Mouse (Mus musculus) limb, embryonic 12.5 days (tissue): ENCODE data around the gene Grid1. TPM values are rescaled to one million over a fixed set of nuclear protein-coding genes. Genes with fewer than 3 reads are reported as not detected.

Experiments used
- ATAC-seq: fragments of 200-750 bp; cut with Nextera tagmentation; 2 replicates; pipeline ENCODE4 v1.8.0; 2017; ENCODE audit warnings: low read depth, moderate TSS enrichment; ENCODE audit not compliant: insufficient number of reproducible peaks, insufficient read depth, low FRiP score, low TSS enrichment
- H3K27ac ChIP-seq: fragments of 300-500 bp; sonication (generic); 2 replicates; pipeline ENCODE4 v1.5.1; 2016; ENCODE audit warnings: mild to moderate bottlenecking, moderate library complexity
- H3K27me3 ChIP-seq: fragments of 300-500 bp; sonication (generic); 2 replicates; pipeline ENCODE4 v1.6.1; 2016; ENCODE audit warnings: mild to moderate bottlenecking, moderate library complexity
- H3K36me3 ChIP-seq: fragments of 300-500 bp; sonication (generic); 2 replicates; pipeline ENCODE4 v1.6.1; 2016; ENCODE audit warnings: mild to moderate bottlenecking, moderate library complexity
- H3K4me1 ChIP-seq: fragments of 300-500 bp; sonication (generic); replicated peaks from 2 replicates; pipeline ENCODE4 v1.6.1; 2016
- H3K4me2 ChIP-seq: fragments of 300-500 bp; sonication (generic); 2 replicates; pipeline ENCODE4 v1.6.1; 2016; ENCODE audit warnings: mild to moderate bottlenecking, moderate library complexity
- H3K4me3 ChIP-seq: fragments of 300-500 bp; sonication (generic); replicated peaks from 2 replicates; pipeline ENCODE4 v1.5.1; 2016; ENCODE audit warnings: mild to moderate bottlenecking
- H3K9ac ChIP-seq: fragments of 300-500 bp; sonication (generic); replicated peaks from 2 replicates; pipeline ENCODE4 v1.6.1; 2016; ENCODE audit warnings: mild to moderate bottlenecking, moderate library complexity
- H3K9me3 ChIP-seq: fragments of 300-500 bp; sonication (generic); 2 replicates; pipeline ENCODE4 v1.6.1; 2016; ENCODE audit warnings: mild to moderate bottlenecking, moderate library complexity
- WGBS: fragments of 180-500 bp; shearing (Covaris S2); methylation state at CpG from one replicate; pipeline ENCODE4 v1.1.7; 2016; 5-methylcytosine and 5-hydroxymethylcytosine counted together
- polyA plus RNA-seq: library from polyadenylated mRNA; unstranded; fragments of >200 nt; fragmentation: Nextera tagmentation; extraction: Ambion mirVana; gene quantifications from 2 replicates; pipeline ENCODE4 v1.2.1, GENCODE M21; 2016

Gene Grid1
- polyA plus RNA-seq, 1 experiment from 2014 or later = 0.24 TPM

DNA sequence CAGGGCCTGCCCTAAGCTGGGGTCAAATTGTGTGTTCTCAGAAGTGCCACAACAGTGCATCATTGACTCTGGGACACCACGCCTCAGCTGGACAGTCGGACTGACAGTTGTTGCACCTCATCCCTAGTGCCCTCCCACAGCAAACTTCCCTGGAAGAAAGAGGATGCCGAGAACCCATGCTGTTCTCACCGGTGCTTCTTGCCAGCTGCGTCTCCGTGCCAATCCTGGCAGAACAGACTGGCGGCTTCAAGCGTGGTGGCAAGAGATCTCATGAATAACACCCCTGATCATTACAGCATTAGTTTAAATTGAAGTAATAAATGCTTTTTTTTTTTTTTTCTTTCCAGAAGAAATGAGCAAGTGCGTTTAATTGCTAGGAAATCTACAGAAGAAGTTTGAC is 133.7 kb downstream of the Grid1 start:
- H3K27ac ChIP-seq = no peak overlapping the region
- H3K4me3 ChIP-seq = no peak overlapping the region
- H3K36me3 ChIP-seq = no peaks in the 10 kb centered on the region
- H3K4me1 ChIP-seq = no peaks in the 10 kb centered on the region
- H3K9me3 ChIP-seq = no peaks in the 10 kb centered on the region
- H3K27me3 ChIP-seq = no peaks in the 10 kb centered on the region
- H3K4me2 ChIP-seq = no peak overlapping the region
- WGBS = 91% methylated on average over 9 of the region's 9 CpGs
- H3K9ac ChIP-seq = no peak overlapping the region
- ATAC-seq = no peak

DNA sequence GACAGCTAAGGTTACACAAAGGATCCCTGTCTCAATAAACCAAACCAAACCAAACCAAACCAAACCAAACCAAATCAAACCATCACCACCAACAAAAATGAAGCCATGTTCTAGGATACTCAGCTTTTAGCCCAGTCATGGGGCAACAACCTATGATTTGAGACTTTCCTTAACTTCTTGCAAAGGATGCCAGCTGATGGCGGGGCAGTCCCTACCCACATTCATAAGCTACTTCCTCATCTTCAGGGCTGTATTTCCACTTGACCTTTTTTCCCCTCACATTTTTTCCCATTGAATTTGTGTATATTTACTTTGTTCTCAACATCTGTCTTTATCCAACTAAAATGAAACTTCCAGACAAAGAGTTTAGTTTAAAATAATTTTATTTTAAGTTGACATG is 135.8 kb downstream of the Grid1 start:
- no peak for ATAC-seq
- Histone ChIP-seq H3K9me3 (no peaks in the 10 kb centered on the region), H3K9ac (no peak overlapping the region), H3K36me3 (no peaks in the 10 kb centered on the region), H3K27me3 (no peaks in the 10 kb centered on the region; the same call in none of the 2 replicates), H3K4me2 (no peak overlapping the region), H3K4me1 (no peaks in the 10 kb centered on the region), H3K4me3 (no peak overlapping the region), H3K27ac (no peak overlapping the region)
- WGBS = 87% methylated on average over 1 of the region's 1 CpGs

DNA sequence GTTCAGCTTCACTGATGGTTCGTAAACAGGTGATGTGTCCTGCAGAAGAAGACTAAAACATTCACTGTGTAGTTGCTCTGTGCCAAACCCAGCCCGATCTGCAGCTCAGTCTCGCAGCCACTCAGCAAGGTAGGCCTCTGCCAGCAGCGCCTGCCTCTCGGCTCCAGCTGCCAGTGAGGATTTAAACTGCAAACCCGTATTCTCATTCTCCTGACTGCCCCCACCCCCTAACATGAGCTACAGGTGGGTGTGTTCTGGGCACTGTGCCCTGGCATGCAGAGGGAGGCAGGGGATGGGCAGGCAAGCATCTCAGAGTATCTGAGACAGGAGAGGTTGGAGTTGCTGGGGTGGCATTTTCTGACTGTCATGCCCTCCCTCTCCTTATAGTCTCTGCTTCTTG is 140.3 kb downstream of the Grid1 start:
- no peaks in the 10 kb centered on the region for H3K36me3 ChIP-seq
- 72% methylated on average over 6 of the region's 6 CpGs for WGBS

DNA sequence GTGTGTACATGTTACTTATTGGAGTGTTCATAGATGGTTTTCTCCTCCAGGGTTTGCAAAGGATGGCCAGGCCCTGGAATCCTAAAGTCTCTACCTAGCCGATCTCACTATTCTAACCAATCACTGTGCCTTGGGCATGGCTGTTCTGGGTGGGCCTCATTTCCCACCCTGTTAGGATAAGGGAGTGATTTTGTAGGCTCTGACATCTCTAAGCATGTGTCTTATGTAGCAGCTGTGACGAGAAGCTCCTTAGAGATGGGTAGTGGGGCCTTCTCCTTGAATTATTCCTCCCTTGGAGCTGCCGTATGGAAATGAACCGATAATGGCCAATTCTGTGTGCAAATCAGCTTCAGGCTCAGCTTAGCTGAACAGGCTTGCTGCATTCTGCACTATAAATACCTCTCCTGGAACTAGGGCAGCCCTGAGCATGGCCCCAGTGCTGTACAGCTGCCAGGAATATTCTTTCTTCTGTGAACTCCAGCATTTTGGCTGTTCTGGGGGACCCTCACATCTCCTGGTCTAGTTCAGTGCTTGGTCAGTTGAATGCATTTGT is 143.8 kb downstream of the Grid1 start:
- Histone ChIP-seq H3K9ac (no peak overlapping the region), H3K4me3 (no peak overlapping the region), H3K4me1 (no peaks in the 10 kb centered on the region), H3K9me3 (no peaks in the 10 kb centered on the region), H3K27me3 (no peaks in the 10 kb centered on the region; the same call in none of the 2 replicates), H3K27ac (no peak overlapping the region), H3K36me3 (no peaks in the 10 kb centered on the region), H3K4me2 (no peak overlapping the region)
- 88% methylated on average over 4 of the region's 4 CpGs for WGBS
- ATAC-seq = no peak

More for the DNA sequence above, 140.3 kb downstream of the Grid1 start:
- Histone ChIP-seq H3K9me3 (no peaks in the 10 kb centered on the region), H3K4me2 (no peak overlapping the region), H3K4me1 (no peaks in the 10 kb centered on the region), H3K27me3 (no peaks in the 10 kb centered on the region; the same call in none of the 2 replicates), H3K27ac (no peak overlapping the region), H3K4me3 (no peak overlapping the region), H3K9ac (no peak overlapping the region)
- no peak for ATAC-seq

DNA sequence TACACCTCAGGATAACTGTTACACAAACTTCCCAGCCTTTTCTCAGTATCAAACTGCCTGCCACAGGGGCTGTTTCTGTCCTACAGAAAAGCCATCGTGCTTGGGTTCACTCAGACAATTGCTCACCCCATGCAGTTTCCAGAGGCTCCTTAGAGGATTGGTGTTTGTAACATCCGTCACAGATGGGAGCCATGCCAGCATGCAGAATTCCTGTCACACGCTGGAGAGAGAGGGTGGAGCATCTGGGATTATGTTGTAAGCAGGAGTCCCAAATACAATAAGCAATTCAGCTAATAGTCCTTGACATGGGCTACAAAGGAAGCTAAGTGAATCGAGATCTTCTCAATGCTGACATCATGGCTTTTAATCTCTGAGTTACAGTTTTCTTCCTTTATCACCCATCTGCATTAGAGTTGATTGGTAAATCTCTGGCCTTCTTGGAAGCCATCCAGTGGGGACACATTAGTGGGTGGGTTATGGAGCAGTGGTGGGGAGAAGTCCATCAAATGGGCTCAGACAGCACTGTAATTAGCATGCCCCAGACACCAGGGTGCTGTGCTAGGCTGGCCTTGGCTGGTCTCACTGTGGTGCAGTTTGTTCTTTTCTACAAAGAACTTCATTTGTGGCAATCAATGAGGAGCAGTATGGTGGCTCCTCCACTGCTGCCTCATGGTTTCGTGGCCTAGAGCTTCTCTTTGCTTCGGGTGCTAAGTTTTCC is 149.4 kb downstream of the Grid1 start:
- Histone ChIP-seq H3K9ac (no peak overlapping the region), H3K4me3 (no peak overlapping the region), H3K9me3 (no peaks in the 10 kb centered on the region), H3K4me1 (no peaks in the 10 kb centered on the region), H3K36me3 (no peaks in the 10 kb centered on the region), H3K4me2 (no peak overlapping the region), H3K27ac (no peak overlapping the region), H3K27me3 (no peaks in the 10 kb centered on the region)
- ATAC-seq = no peak
- WGBS = 62% methylated on average over 6 of the region's 6 CpGs

DNA sequence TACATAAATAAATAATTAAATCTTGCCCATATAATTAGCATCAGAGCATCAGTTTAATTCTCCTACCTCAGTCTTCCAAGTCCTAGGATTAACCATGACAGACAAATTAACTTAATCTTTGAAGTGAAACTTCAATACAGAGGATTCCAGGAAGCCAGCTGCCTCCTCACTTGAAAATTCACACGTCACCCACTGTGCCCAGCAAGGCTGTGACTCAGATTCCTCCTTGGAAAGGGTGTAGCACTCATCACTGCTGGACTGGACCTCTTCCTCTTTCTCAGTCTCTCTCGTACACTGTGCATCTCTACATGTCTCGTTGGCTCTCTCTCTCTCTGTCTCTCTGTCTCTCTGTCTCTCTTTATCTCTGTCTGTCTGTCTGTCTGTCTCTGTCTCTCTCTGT is 153.0 kb downstream of the Grid1 start:
- Histone ChIP-seq H3K9me3 (no peaks in the 10 kb centered on the region), H3K27me3 (no peaks in the 10 kb centered on the region), H3K4me2 (no peak overlapping the region), H3K9ac (no peak overlapping the region), H3K4me3 (no peak overlapping the region), H3K27ac (no peak overlapping the region), H3K36me3 (no peaks in the 10 kb centered on the region), H3K4me1 (no peaks in the 10 kb centered on the region)
- ATAC-seq = no peak
- WGBS = 79% methylated on average over 3 of the region's 3 CpGs

DNA sequence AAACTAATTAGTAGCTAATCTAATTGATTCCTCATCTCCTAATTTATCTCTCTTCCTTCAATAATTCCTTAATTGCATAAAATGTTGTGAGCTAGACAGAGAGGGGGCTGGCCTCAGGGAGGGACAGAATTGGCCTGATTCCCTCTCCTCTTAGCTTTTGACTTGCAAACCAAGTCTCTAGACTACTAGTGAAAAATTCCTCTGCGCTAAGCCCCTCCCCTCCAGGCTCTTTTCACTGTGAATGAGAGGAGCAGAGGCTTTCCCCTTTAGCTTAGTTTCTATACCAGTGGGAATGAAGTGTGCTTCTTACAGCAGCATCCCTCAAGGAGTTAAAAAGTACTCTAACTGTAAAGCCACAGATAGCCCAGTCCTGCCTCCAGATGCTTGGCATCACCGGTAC is 160.8 kb downstream of the Grid1 start:
- Histone ChIP-seq H3K36me3 (no peaks in the 10 kb centered on the region), H3K27me3 (no peaks in the 10 kb centered on the region), H3K9ac (no peak overlapping the region), H3K9me3 (no peaks in the 10 kb centered on the region), H3K4me1 (no peaks in the 10 kb centered on the region), H3K4me2 (no peak overlapping the region), H3K27ac (no peak overlapping the region), H3K4me3 (no peak overlapping the region)
- WGBS = 27% methylated on average over 2 of the region's 2 CpGs
- no peak for ATAC-seq

DNA sequence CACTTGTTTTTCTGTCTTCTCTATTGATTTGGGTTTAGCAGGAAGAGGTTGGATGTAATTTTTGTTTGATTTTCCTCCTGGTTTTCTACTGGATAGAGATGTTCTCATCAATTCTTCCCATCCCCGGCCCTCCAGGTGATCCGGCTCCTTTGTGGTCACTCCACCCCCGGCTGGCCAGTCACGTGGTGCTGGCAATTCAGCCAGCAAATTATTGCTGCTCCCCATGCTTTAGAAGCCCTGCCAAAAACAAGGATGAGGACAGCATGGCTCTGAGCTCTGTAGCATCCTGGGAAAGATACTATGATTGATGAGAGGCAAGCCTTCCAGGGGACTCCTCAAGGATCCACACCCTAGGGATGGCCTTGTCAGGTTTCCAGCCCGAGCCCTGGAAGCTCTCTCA is 169.2 kb downstream of the Grid1 start:
- no peak overlapping the region for H3K9ac ChIP-seq
- H3K4me2 ChIP-seq = no peak overlapping the region
- no peaks in the 10 kb centered on the region for H3K36me3 ChIP-seq
- H3K9me3 ChIP-seq = no peaks in the 10 kb centered on the region
- H3K27me3 ChIP-seq = no peaks in the 10 kb centered on the region
- H3K4me3 ChIP-seq = no peak overlapping the region
- ATAC-seq = no peak
- WGBS = 74% methylated on average over 5 of the region's 5 CpGs
- no peaks in the 10 kb centered on the region for H3K4me1 ChIP-seq
- H3K27ac ChIP-seq = no peak overlapping the region

DNA sequence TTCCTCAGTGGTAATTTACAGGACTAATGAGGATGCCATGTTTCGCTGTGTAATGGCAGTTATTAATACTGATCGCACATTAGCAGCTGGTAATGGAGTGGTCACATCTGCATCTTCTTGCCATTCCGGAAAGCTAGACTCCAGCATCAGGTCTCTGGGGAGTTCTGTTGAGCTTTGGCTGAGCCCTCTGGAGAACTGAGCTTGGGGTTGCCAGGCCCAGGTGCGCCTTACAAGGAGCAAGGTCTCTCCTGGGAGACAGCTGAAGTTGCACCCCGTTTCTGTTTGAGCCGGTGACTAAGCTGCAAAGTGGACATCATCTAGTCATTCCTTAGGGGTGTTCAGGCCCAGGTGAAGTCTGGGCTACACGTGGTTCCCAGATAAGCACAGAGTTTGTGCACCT is 186.8 kb downstream of the Grid1 start:
- H3K4me3 ChIP-seq = no peak overlapping the region
- ATAC-seq = no peak
- no peak overlapping the region for H3K4me2 ChIP-seq
- WGBS = 84% methylated on average over 7 of the region's 7 CpGs
- H3K9ac ChIP-seq = no peak overlapping the region
- H3K27me3 ChIP-seq = no peaks in the 10 kb centered on the region
- no peak overlapping the region for H3K27ac ChIP-seq
- no peaks in the 10 kb centered on the region for H3K36me3 ChIP-seq
- H3K9me3 ChIP-seq = no peaks in the 10 kb centered on the region
- H3K4me1 ChIP-seq = no peaks in the 10 kb centered on the region

DNA sequence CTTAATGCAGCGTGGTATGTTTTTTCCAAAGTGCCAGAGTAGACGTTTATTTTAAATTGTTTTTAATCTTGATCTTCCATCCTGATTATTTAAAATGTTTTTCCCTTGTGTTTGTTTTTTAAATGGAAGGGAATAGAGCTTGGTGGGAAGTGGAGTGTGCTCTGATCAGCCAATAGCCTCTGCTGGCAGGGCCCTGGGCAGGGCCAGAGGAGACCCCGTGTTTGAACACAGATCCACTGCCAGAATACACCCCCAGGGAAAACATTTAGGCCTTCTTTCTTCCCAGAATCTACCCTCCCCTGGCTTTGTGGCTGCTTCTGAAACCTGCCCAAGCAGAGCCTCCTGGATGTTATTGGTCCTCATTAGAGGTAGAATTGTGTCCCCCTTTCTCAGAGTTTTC is 188.8 kb downstream of the Grid1 start:
- H3K9ac ChIP-seq = no peak overlapping the region

DNA sequence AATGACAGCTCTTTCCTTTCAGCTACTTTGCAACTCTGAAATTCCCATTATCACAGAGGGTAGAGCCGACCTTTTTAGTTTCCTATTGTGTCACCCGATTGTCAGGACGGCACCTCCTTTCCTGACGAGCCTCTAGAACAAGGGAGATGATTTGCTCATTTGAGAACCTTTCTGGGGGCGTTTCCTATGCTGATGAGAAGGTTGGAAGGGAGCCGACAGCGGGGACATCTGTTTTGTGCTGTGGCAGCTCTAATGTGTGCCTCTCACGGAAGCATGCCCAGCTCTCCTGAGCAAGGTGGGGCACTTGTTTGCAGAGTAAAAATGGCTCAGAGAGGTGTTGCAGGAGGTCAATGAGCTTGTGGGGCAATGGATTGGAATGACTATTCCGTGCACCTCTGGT is 189.2 kb downstream of the Grid1 start:
- no peaks in the 10 kb centered on the region for H3K36me3 ChIP-seq

More for the DNA sequence above, 188.8 kb downstream of the Grid1 start:
- 50% methylated on average over 3 of the region's 3 CpGs for WGBS
- ATAC-seq = no peak
- Histone ChIP-seq H3K4me1 (no peaks in the 10 kb centered on the region), H3K4me3 (no peak overlapping the region), H3K36me3 (no peaks in the 10 kb centered on the region), H3K4me2 (no peak overlapping the region), H3K27ac (no peak overlapping the region), H3K27me3 (no peaks in the 10 kb centered on the region), H3K9me3 (no peaks in the 10 kb centered on the region)

DNA sequence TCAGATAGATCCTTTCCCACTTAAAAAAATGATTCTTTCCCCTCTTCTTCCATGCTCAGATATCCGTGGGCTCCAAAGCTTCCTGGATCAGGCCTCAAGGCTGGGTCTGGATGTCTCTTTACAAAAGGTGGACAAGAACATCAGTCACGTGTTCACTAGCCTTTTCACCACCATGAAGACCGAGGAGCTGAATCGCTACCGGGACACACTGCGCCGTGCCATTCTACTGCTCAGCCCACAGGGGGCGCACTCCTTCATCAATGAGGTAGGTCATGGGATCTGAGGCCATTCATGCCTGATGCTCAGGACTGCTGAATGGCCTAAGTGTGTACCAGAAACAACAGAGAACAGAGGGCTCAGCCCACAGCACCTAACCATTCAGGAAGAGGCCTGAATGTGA is 206.8 kb downstream of the Grid1 start:
- Histone ChIP-seq H3K4me2 (no peak overlapping the region), H3K9ac (no peak overlapping the region), H3K27ac (no peak overlapping the region), H3K27me3 (no peaks in the 10 kb centered on the region), H3K9me3 (no peaks in the 10 kb centered on the region), H3K4me3 (no peak overlapping the region), H3K4me1 (no peaks in the 10 kb centered on the region), H3K36me3 (no peaks in the 10 kb centered on the region)
- 95% methylated on average over 8 of the region's 8 CpGs for WGBS
- ATAC-seq = no peak

More for the DNA sequence above, 189.2 kb downstream of the Grid1 start:
- WGBS = 15% methylated on average over 9 of the region's 9 CpGs
- Histone ChIP-seq H3K9ac (no peak overlapping the region), H3K4me2 (no peak overlapping the region), H3K4me3 (no peak overlapping the region), H3K27ac (no peak overlapping the region), H3K4me1 (no peaks in the 10 kb centered on the region), H3K27me3 (no peaks in the 10 kb centered on the region), H3K9me3 (no peaks in the 10 kb centered on the region)
- no peak for ATAC-seq
